Mouse (Mus musculus): Measurements from ENCODE around the gene Impg1.

DNA sequence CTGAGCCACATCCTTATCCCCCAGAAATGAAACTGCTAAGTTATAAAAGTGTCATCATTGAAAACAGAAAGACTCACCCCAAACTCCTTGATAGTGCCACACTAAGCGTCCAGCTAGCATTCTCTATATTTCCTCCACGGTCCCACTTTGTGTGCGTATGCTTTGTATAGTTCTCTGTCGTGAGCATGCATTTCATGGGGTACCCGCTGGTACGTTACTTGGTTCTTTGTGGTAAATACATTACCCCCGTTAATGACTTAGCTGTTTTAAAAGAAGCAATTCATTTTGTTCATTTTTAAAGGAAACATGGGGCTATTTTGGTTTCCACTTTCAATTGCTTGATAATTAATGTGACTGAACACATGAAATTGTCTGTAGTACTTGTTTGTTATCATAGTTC, 178.4 kb downstream of the Impg1 start:
- TF ChIP-seq CTCF (IDR thresholded peaks at IDR 0.05; ENCODE audit: borderline replicate concordance, control insufficient read depth, extremely low read depth, insufficient read depth, low read length, poor library complexity) = no peak
- no peak for TF ChIP-seq POLR2A (IDR thresholded peaks at IDR 0.05; ENCODE audit: control insufficient read depth, extremely low read depth, insufficient read depth, low read length, poor library complexity)

All from thymus, adult 2 months (tissue).